Mouse (Mus musculus): ENCODE results near the gene Gnpnat1.

- TF ChIP-seq EP300 (IDR thresholded peaks at IDR 0.05; ENCODE audit: insufficient read depth, low read depth, low read length) (no peak), CTCF (IDR thresholded peaks at IDR 0.05; ENCODE audit: low read depth, low read length) (no peak)
Measured at GRCm38 (mm10) chr14:45416265-45416664, 11.6 kb upstream of the Gnpnat1 start.

Measured in ES-Bruce4 (cell line).